Mouse (Mus musculus): ENCODE data around the gene Dnajb2. TPM values are rescaled to one million over a fixed set of nuclear protein-coding genes. Genes with fewer than 3 reads are reported as not detected.

Gene Dnajb2
- polyA plus RNA-seq, 1 experiment from 2014 or later: 36.6 TPM

DNA sequence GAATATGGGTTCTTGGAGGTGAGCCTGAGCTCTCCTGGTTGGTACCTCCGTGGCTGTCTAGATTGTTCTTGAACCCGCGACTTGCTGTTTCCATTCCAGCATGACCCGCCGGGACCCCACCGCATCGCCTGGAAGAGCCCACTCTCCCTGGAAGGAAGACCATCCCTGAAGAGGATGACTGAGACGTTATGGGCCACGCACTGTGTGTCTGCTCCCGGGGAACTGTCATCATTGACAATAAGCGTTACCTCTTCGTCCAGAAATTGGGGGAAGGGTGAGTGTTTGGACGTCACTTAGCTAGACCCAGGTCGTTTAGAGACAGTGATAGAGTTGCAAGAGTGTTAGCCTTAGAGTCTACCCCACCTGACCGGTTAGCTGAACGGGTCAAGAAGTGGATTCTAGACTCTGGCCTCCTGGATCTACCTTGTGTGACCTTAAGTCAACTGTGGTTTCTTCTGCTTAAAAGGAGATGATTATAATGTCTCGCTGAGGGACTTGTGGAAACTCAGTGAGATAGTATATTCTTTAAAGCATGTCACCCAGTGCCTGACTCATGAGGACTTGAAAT, 25.0 kb upstream of the Dnajb2 start:
- H3K9ac ChIP-seq: peak overlapping the region; percentile 96
- ATAC-seq (ENCODE audit: insufficient number of reproducible peaks, insufficient read depth, low FRiP score, low TSS enrichment, low read depth): no peak
- H3K4me1 ChIP-seq: peaks cover 36% of the 10 kb centered on the region
- peak overlapping the region; percentile 97 for H3K4me3 ChIP-seq
- peaks cover 7% of the 10 kb centered on the region for H3K27me3 ChIP-seq
- peaks cover 41% of the 10 kb centered on the region for H3K36me3 ChIP-seq
- no peak overlapping the region for H3K27ac ChIP-seq
- H3K4me2 ChIP-seq: peak overlapping the region; percentile 95
- H3K9me3 ChIP-seq: no peaks in the 10 kb centered on the region
- 11% methylated on average over 17 of the region's 17 CpGs for WGBS

DNA sequence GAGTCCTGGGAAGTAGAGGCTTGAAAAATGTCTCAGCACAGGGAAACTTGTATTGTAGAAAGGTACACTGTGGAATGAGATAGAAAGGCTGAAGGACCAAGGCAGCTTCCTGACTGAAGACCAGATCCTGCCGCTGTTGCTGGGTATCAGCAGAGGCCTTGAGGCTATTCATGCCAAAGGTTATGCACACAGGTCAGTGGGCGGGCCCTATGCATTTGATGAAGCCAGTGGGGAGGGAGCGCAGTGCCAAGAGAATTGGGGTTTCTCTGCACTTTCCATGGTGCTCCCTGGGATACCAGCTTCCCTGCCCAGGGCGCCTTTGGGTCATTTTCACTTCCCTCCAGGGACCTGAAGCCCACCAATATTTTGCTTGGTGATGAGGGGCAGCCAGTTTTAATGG, 23.7 kb upstream of the Dnajb2 start:
- Histone ChIP-seq H3K27ac (no peak overlapping the region), H3K27me3 (peaks cover 20% of the 10 kb centered on the region), H3K36me3 (peaks cover 41% of the 10 kb centered on the region), H3K9ac (no peak overlapping the region), H3K4me1 (peaks cover 36% of the 10 kb centered on the region), H3K4me2 (0 out of 2 replicates have a peak overlapping the region, but pooled peaks have one; percentile 1), H3K4me3 (no peak overlapping the region), H3K9me3 (no peaks in the 10 kb centered on the region)
- no peak for ATAC-seq (ENCODE audit: insufficient number of reproducible peaks, insufficient read depth, low FRiP score, low TSS enrichment, low read depth)
- WGBS: 71% methylated on average over 4 of the region's 4 CpGs

DNA sequence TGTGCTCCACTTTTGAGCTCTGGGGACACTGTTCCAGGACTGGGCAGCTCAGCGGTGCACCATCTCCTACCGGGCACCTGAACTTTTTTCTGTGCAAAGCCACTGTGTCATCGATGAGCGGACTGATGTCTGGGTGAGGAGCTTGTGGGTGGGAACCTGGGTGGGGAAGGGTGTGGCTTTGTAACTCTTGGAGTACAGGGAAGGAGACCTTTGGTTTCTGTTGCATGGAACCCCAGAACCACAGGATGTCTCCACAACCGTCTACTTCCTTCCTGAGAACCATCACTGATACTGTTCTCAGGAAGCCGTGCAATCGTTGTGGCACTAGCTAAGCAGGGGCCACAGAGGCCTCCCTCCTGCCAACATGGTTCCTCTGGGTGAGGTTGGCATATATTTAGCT, 23.1 kb upstream of the Dnajb2 start:
- Histone ChIP-seq H3K36me3 (peaks cover 41% of the 10 kb centered on the region), H3K27me3 (peaks cover 26% of the 10 kb centered on the region), H3K4me2 (no peak overlapping the region), H3K9ac (no peak overlapping the region), H3K4me3 (no peak overlapping the region), H3K27ac (no peak overlapping the region), H3K9me3 (no peaks in the 10 kb centered on the region), H3K4me1 (peaks cover 38% of the 10 kb centered on the region)
- 86% methylated on average over 7 of the region's 7 CpGs for WGBS
- ATAC-seq (ENCODE audit: insufficient number of reproducible peaks, insufficient read depth, low FRiP score, low TSS enrichment, low read depth): no peak

DNA sequence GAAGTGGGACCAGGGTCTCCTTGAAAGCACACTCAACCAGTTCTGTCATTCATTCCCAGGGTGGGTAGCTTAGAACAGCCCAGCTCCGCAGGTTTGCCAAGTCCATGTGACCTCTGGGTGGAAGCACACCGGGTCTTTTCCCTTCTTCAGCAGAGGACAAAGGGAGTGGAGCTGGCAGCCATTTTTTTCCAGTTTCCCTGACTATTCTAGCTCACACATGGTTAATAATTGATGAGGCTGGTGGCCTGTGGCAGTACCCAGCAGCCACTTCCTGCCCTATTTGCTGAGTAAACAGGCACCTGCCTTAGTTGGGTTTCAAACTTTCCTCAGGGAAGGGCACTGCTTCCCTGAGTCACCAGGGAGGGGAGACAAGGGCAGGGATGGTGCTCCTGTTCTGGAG, 21.8 kb upstream of the Dnajb2 start:
- no peak for ATAC-seq (ENCODE audit: insufficient number of reproducible peaks, insufficient read depth, low FRiP score, low TSS enrichment, low read depth)
- Histone ChIP-seq H3K9ac (no peak overlapping the region), H3K4me1 (peaks cover 40% of the 10 kb centered on the region), H3K36me3 (peaks cover 41% of the 10 kb centered on the region), H3K27ac (no peak overlapping the region), H3K4me2 (no peak overlapping the region), H3K4me3 (no peak overlapping the region), H3K27me3 (peaks cover 39% of the 10 kb centered on the region), H3K9me3 (no peaks in the 10 kb centered on the region)
- 84% methylated on average over 2 of the region's 2 CpGs for WGBS

DNA sequence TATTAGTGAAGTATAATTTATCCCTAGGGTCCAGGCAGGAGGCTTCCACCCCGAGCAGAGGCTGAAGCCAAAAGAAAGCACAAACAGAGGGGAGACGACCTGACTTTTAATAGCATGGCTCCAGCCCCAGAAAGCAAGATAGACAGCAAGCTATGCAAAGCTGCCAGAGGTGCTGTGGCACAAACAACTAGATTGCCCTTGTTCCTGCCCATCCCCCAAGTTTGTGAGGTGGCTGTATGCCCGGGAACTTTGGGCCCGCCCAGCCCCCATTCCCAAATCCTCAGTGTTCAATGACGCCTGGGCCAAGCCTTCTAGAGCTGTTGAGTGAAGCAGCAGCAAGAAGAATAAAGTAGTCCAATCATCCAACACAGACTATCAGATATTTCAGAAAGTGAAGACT, 21.3 kb upstream of the Dnajb2 start:
- 75% methylated on average over 5 of the region's 5 CpGs for WGBS

DNA sequence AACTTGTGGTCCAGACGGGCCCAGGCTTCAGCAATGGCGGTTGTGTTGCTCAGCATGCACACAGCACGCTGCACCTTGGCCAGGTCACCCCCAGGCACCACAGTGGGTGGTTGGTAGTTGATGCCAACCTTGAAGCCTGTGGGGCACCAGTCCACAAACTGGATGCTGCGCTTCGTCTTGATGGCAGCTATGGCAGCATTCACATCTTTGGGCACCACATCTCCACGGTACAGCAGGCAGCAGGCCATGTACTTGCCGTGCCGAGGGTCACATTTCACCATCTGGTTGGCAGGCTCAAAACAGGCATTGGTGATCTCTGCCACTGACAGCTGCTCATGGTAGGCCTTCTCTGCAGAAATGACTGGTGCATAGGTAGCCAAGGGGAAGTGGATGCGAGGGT, 20.4 kb upstream of the Dnajb2 start:
- H3K4me3 ChIP-seq: no peak overlapping the region
- no peak overlapping the region for H3K4me2 ChIP-seq
- H3K27me3 ChIP-seq: peaks cover 52% of the 10 kb centered on the region
- H3K4me1 ChIP-seq: peaks cover 36% of the 10 kb centered on the region
- H3K9ac ChIP-seq: no peak overlapping the region
- no peaks in the 10 kb centered on the region for H3K9me3 ChIP-seq
- ATAC-seq (ENCODE audit: insufficient number of reproducible peaks, insufficient read depth, low FRiP score, low TSS enrichment, low read depth): no peak
- peaks cover 41% of the 10 kb centered on the region for H3K36me3 ChIP-seq
- WGBS: 93% methylated on average over 9 of the region's 9 CpGs
- no peak overlapping the region for H3K27ac ChIP-seq

More for the DNA sequence above, 21.3 kb upstream of the Dnajb2 start:
- no peak overlapping the region for H3K27ac ChIP-seq
- H3K36me3 ChIP-seq: peaks cover 41% of the 10 kb centered on the region
- H3K9ac ChIP-seq: no peak overlapping the region
- no peaks in the 10 kb centered on the region for H3K9me3 ChIP-seq
- H3K27me3 ChIP-seq: peaks cover 44% of the 10 kb centered on the region
- H3K4me1 ChIP-seq: peaks cover 40% of the 10 kb centered on the region
- H3K4me3 ChIP-seq: no peak overlapping the region
- no peak overlapping the region for H3K4me2 ChIP-seq
- no peak for ATAC-seq (ENCODE audit: insufficient number of reproducible peaks, insufficient read depth, low FRiP score, low TSS enrichment, low read depth)

DNA sequence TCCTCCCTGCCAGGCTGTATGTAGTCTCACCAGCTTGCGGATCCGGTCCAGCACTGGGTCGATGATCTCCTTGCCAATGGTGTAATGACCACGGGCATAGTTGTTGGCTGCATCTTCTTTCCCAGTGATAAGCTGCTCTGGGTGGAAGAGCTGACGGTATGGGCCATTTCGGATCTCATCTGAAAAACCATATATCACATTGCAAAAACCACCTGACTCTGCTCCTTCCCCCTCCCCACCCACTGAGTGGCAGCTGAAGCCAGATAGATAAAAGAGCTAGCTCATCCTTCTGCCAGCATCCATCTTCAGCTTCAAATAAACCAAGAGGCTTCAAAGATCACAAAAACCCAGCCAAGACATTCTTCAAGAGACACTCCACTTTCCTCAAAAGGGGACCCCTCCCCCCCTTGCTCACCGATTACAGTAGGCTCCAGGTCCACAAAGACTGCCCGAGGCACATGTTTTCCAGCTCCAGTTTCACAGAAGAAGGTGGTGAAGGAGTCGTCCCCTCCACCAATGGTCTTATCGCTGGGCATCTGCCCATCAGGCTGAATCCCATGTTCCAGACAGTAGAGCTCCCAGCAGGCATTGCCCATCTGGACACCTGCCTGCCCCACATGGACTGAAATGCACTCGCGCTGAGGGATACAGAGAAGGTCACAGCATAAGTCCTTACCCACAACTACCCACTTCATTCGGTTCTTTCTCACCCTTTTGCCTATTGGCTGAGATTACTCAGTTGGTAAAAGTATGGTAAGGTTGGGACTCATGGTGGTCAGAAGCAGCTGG, 19.2 kb upstream of the Dnajb2 start:
- no peak for ATAC-seq (ENCODE audit: insufficient number of reproducible peaks, insufficient read depth, low FRiP score, low TSS enrichment, low read depth)
- 0 out of 2 replicates have a peak overlapping the region, but pooled peaks have one; percentile 97 for H3K4me2 ChIP-seq
- peaks cover 39% of the 10 kb centered on the region for H3K36me3 ChIP-seq
- H3K27me3 ChIP-seq: peaks cover 64% of the 10 kb centered on the region
- no peak overlapping the region for H3K27ac ChIP-seq
- no peak overlapping the region for H3K9ac ChIP-seq
- WGBS: 72% methylated on average over 13 of the region's 13 CpGs
- no peaks in the 10 kb centered on the region for H3K9me3 ChIP-seq
- peaks cover 27% of the 10 kb centered on the region for H3K4me1 ChIP-seq
- H3K4me3 ChIP-seq: no peak overlapping the region

DNA sequence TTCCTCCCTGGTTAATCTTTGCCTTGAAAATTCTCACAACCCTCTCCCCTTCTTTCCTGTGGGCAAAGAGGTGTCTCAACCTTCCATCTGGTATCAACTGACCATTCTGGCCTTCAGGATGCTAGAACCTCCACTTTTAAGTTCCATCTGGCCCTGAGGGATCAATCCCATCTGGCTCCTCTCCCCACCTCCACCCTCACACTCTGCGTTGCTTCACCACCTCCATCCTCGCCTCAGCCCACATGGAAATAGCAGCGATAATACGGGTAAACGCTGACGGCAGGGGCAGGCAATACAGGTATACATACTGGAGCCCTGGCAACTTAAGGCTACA, 18.3 kb upstream of the Dnajb2 start:
- peaks cover 31% of the 10 kb centered on the region for H3K36me3 ChIP-seq
- H3K4me3 ChIP-seq: peak overlapping the region; percentile 57
- peaks cover 70% of the 10 kb centered on the region for H3K27me3 ChIP-seq
- H3K4me2 ChIP-seq: peak overlapping the region; percentile 97
- H3K4me1 ChIP-seq: peaks cover 18% of the 10 kb centered on the region
- H3K9me3 ChIP-seq: no peaks in the 10 kb centered on the region
- no peak overlapping the region for H3K9ac ChIP-seq
- no peak for ATAC-seq (ENCODE audit: insufficient number of reproducible peaks, insufficient read depth, low FRiP score, low TSS enrichment, low read depth)
- 3% methylated on average over 6 of the region's 6 CpGs for WGBS
- H3K27ac ChIP-seq: no peak overlapping the region

DNA sequence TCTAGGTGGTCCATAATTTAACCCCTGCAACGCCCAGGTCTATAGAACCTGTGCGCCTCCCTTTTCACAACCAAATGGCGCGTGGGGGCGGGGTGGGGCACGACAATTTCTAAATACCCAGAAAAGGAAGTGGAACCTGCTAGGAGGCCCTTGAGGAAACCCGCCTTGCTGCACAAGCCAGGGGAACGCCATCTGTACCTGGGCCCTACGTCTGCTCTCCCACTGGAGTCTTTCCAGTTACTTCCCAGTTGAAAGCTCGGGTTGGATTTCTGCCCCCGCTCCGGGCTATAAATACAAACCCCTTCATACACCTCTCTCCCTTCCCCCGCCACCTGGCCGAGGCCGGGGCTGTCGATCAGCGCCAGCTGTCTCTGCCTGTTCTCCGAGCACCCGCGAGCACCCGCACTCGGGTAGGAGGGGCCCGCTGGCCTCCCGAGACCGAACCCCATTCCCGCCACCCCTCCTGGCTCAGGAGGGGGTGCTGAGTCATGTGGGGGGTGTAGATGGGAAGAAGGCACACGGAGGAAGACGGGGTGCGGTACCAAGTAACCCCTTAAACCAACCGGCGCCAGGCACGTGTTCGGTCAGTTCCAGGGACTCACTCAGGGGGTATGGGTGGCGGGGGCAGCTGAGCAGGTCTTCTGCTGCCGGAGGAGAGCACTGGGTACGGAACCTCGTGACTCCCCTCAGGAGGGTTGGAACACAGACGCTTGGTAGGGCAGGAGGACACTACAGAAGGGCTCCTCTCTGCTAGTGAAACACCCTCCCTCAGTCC, 17.8 kb upstream of the Dnajb2 start:
- H3K27ac ChIP-seq: no peak overlapping the region
- peak overlapping the region; percentile 57 for H3K4me3 ChIP-seq
- peak; percentile 12; the same call in 1 of the 2 replicates for ATAC-seq (ENCODE audit: insufficient number of reproducible peaks, insufficient read depth, low FRiP score, low TSS enrichment, low read depth)
- H3K27me3 ChIP-seq: peaks cover 70% of the 10 kb centered on the region
- peaks cover 25% of the 10 kb centered on the region for H3K36me3 ChIP-seq
- peak overlapping the region; percentile 69 for H3K9ac ChIP-seq
- H3K9me3 ChIP-seq: no peaks in the 10 kb centered on the region
- H3K4me1 ChIP-seq: peaks cover 17% of the 10 kb centered on the region
- H3K4me2 ChIP-seq: peak overlapping the region; percentile 97
- WGBS: 1% methylated on average over 38 of the region's 38 CpGs

DNA sequence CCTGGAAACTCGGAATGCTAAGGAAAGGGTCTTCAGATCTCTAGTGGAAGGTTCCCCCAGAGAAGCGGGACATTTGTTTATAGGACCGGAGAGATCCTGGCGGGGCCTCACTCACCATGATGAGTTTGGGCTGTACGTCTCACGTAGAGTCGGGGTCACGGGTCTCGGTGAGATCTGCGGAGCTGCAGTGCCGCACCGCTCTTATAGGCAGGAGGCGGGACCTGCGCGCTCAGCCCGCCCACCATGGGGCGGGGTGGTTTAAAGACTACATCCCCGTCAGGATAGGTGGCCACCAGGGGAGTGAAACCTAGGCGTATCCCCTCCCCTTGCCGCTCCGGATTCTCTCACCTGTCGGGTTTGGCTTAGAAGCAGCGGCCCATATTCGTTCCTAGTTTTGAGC, 17.1 kb upstream of the Dnajb2 start:
- Histone ChIP-seq H3K27me3 (peaks cover 70% of the 10 kb centered on the region), H3K4me1 (peaks cover 17% of the 10 kb centered on the region), H3K9ac (peak overlapping the region; percentile 69), H3K27ac (no peak overlapping the region), H3K9me3 (no peaks in the 10 kb centered on the region), H3K4me3 (peak overlapping the region; percentile 57), H3K4me2 (peak overlapping the region; percentile 97), H3K36me3 (peaks cover 18% of the 10 kb centered on the region)
- WGBS: under 1% methylated on average over 24 of the region's 24 CpGs
- peak; percentile 83 for ATAC-seq (ENCODE audit: insufficient number of reproducible peaks, insufficient read depth, low FRiP score, low TSS enrichment, low read depth)

DNA sequence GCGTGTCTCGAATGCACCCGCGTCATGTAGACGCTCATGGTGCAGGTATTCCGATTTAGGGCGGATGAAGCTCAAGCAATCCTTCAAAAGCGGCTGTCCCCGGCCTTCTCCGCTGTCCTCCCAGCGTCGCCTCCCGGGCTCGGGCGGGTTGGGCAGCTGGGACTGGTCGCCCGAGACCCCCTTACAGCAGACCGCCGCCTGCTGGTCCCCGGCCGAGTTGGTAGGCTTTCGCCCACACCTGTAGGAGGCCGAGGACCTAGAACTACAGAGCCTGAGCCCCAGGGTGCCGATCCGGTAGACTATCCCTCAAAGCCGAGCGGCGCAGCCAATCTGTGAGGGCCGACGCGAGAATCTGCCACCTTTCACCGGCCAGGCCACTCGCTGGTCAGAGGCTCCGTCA, 16.7 kb upstream of the Dnajb2 start, which contains the start of gene Tuba4a:
Tuba4a (minus strand) TSS at position 335 of the 400 bp plus-strand sequence.
- peak; percentile 49; the same call in 1 of the 2 replicates for ATAC-seq (ENCODE audit: insufficient number of reproducible peaks, insufficient read depth, low FRiP score, low TSS enrichment, low read depth)
- Histone ChIP-seq H3K4me2 (peak within 1 kb of the TSS; percentile 97), H3K27me3 (peaks cover 70% of the 10 kb centered on the region), H3K27ac (no peak within 1 kb of the TSS), H3K4me1 (peaks cover 17% of the 10 kb centered on the region), H3K4me3 (peak within 1 kb of the TSS; percentile 57), H3K36me3 (peaks cover 15% of the 10 kb centered on the region), H3K9ac (peak within 1 kb of the TSS; percentile 69), H3K9me3 (no peaks in the 10 kb centered on the region)
- 2% methylated on average over 34 of the region's 34 CpGs for WGBS
